Mouse (Mus musculus) kidney, postnatal 25 days (tissue): Measurements from ENCODE around the gene A730046J19Rik.

Source experiments
- DNase-seq, 2 experiments: peaks; one replicate each; pipeline ENCODE4 v3.0.0; 2021; ENCODE audit warnings: mixed read lengths in 2 of 2

Gene A730046J19Rik

DNA sequence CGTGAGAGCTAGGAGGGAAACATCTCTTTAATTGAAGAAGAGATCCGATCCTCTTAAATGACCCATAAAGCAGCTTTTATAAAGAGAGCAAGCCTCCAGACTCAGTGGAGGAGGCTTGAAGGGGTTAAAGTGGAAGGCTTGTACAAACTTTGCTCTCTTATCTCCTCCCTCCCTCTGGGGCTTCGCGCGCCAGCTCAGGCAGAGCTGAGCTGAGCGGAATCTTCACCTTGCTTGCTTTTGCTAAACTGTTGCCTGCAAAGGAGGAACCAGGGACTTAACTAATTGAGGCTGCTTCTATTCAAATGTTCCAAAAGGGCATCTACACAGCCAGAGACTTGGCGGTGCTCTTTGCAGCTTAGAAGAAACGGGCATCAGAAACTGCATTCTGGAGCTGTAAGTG, at the start of gene A730046J19Rik:
TSS of gene A730046J19Rik (plus strand) at position 173 of the 400 bp plus-strand sequence.
- no peak for DNase-seq

DNA sequence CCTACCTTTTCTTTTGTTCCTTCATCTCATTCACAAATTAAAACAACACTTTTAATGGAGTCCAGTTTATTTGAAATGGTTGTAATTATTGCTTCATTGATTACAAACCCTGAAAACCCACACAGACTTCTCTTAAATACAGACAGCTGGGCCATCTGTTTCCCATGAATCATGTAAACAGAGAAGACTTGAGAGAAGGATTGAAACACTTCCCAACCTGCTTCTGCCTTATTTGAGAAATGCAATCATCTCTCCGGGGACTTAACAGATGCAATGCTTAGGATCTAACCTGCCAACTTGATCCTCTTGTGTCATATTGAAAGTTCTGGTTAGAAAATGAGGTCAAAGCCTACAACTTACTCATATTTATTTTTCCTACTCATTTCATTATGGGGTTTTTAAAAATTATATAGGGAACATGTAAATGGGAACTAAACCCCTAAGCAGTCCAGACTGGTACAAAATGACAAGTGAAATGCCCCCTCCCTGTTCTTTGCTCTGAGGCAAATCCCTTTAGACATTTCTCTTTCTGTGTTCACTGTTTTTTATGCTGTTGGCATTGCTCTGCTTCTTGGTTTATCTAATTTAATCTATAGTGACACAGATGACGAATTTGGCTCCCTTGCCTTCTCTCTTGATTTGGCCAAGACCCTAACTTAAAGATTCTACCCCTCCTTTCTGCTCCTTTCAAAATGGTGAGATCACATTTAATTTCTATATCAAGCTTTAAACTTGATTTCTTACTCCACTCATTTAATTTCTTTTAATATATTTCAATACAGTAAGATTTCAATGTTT, 48.7 kb upstream of the A730046J19Rik start:
- DNase-seq = no peak

DNA sequence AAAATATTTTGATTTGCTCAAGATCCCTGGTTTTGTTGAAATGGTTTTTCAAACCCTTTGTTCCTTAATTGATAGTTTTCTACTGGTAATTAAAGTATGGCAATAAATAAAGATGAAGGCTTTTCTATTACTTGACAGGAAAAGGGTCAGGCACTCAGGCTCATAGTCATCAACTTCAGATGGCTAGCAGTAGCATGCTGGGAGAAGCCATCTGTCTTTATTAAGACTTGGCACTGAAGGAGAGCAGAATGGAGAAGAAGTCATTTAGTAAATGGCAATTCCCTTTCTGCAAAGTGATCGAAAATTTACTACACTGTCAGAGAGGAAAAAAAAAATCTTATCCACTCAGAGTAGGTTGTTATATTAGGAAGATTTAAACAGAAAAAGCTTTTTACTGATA, 17.2 kb upstream of the A730046J19Rik start:
- no peak for DNase-seq

DNA sequence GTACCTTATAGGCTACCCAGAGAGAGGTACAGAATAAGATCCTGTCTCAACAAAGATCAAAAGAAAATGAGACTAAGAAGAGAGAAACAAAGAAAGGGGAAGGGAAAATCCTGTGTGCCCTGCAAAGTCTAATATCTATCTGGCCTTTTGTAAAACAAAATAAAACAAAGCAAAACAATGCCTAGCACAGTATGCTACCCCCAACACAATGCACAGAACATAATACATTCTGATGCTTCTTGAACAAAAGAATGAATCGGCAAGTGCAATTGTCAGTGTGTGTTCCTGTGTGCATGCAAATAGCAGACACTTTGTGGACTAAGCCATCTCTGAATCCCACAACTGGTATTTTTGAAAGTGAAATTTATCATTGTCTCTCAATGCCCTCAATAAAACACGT, 3.5 kb upstream of the A730046J19Rik start:
- no peak for DNase-seq

DNA sequence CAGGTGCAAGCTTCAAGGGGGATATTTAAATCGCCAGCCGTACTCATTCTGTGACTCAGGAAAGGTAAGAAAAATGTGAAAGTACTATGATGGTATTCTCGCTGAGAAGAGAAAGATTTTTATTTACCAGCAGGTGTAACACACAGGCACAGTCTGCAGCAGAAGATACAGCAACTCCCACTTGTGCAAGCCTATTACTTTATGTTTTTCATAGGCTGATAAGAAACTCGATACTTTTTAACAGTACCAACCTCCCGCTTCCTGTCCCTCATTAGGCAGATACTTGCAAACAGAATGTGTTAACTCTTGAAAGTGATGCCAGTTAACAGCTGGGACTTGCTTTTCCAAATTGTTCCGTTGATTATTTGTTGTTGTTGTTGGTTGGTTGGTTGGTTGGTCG, 616 bp downstream of the A730046J19Rik start:
- DNase-seq = no peak

DNA sequence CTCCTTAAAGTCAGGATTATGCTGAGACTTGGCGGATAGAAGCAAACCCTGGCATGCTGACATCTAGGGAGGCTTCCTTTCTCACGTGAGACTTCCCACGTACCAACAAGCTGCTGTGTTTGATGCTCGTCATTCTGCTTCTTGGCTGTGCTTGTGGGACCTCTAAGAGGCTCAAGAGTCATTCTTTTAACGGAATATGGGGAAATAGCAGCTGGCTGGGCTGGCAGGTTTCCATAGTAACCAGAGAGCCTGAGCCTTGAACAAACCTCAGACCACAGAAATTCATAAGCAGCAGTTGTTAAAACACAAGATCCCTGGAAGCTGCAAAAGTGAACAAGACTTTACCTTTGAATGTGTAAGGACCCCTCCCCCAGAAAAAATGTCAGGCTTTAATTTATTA, 9.4 kb downstream of the A730046J19Rik start:
- DNase-seq = no peak
